Mouse (Mus musculus) MEL (cell line): ENCODE data around the gene Rps16.

Experiments
- CTCF ChIP-seq, 3 experiments: IDR thresholded peaks in 2 of 3; conservative IDR thresholded peaks in 1 of 3; 2 replicates each; pipeline ENCODE4 v1.5.1; 2011 to 2012; ENCODE audit warnings: low read length in 3 of 3, low read depth in 2 of 3, mild to moderate bottlenecking in 2 of 3, improper control_type of control experiment in 1 of 3, inconsistent platforms in 1 of 3, mixed read lengths in 1 of 3, moderate library complexity in 1 of 3; ENCODE audit not compliant: control insufficient read depth in 1 of 3, insufficient read depth in 1 of 3, poor library complexity in 1 of 3, severe bottlenecking in 1 of 3
- EP300 ChIP-seq, 2 experiments: IDR thresholded peaks; 2 replicates each; pipeline ENCODE4 v1.6.1; 2011; ENCODE audit warnings: improper control_type of control experiment in 2 of 2, low read length in 2 of 2, low read depth in 1 of 2, mild to moderate bottlenecking in 1 of 2
- ETS1 ChIP-seq: IDR thresholded peaks from 2 replicates; pipeline ENCODE4 v1.6.1; 2012; ENCODE audit warnings: low read depth, mild to moderate bottlenecking, inconsistent platforms, low read length, improper control_type of control experiment, moderate library complexity
- GATA1 ChIP-seq: IDR thresholded peaks from 2 replicates; pipeline ENCODE4 v1.6.1; 2011; ENCODE audit warnings: low read depth, low read length, improper control_type of control experiment
- MYC ChIP-seq: IDR thresholded peaks from 2 replicates; pipeline ENCODE4 v1.6.1; 2011; ENCODE audit warnings: low read depth, mild to moderate bottlenecking, low read length, improper control_type of control experiment, moderate library complexity
- POLR2A ChIP-seq, 2 experiments: IDR thresholded peaks; 2 replicates each; pipeline ENCODE4 v1.6.1; 2011 to 2012; ENCODE audit warnings: low read length in 2 of 2, mild to moderate bottlenecking in 2 of 2, control low read depth in 1 of 2, improper control_type of control experiment in 1 of 2, low read depth in 1 of 2, moderate library complexity in 1 of 2; ENCODE audit not compliant: control insufficient read depth in 1 of 2, insufficient read depth in 1 of 2, poor library complexity in 1 of 2
- POLR2AphosphoS2 ChIP-seq: IDR thresholded peaks from 2 replicates; pipeline ENCODE4 v1.6.1; 2011; ENCODE audit warnings: low read length, improper control_type of control experiment
- RCOR1 ChIP-seq: IDR thresholded peaks from 2 replicates; pipeline ENCODE4 v1.6.1; 2012; ENCODE audit warnings: low read depth, mild to moderate bottlenecking, inconsistent platforms, low read length, improper control_type of control experiment
- TAL1 ChIP-seq: IDR thresholded peaks from 2 replicates; pipeline ENCODE4 v1.6.1; 2012; ENCODE audit warnings: mild to moderate bottlenecking, inconsistent platforms, low read length, moderate library complexity, mixed read lengths
- TCF12 ChIP-seq: IDR thresholded peaks from 2 replicates; pipeline ENCODE4 v1.6.1; 2014; ENCODE audit warnings: low read depth, mild to moderate bottlenecking, inconsistent platforms, low read length, improper control_type of control experiment, moderate library complexity
- USF1 ChIP-seq: IDR thresholded peaks from 2 replicates; pipeline ENCODE4 v1.6.1; 2014; ENCODE audit warnings: low read depth, mild to moderate bottlenecking, inconsistent platforms, low read length, improper control_type of control experiment, moderate library complexity
- USF2 ChIP-seq, 2 experiments: IDR thresholded peaks; 2 replicates each; pipeline ENCODE4 v1.6.1; 2011 to 2012; ENCODE audit warnings: improper control_type of control experiment in 2 of 2, low read length in 2 of 2, borderline replicate concordance in 1 of 2, inconsistent platforms in 1 of 2, low read depth in 1 of 2, mild to moderate bottlenecking in 1 of 2; ENCODE audit not compliant: insufficient read depth in 1 of 2

DNA sequence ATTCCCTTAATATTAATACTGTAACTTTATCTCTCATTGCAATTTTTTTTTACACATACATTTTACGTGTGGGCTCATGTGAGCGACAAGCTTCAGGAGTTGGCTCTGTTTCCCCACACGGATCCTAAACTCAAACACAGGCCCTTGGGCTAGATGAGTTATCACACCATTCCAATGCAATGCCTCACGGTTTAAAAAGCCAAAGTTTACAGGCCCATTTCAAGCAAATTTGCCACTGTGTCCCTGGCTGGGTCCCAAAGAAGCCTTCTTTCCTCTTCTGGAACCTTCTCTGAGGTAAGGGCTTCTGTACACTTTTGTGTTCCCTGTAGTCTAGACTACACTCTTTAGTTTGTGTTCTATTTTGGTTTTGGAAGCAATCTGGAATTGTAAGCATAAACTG, 15.9 kb upstream of the Rps16 start:
- no peak for TF ChIP-seq MYC
- no peak for TF ChIP-seq GATA1
- no peak for TF ChIP-seq ETS1
- no peak for TF ChIP-seq EP300 (IDR thresholded peaks at IDR 0.05; ENCODE audit: low read depth in 1 of 2, low read length in 2 of 2)
- no peak for TF ChIP-seq RCOR1
- no peak for TF ChIP-seq CTCF (IDR thresholded peaks at IDR 0.05 in 2 of 3, conservative IDR thresholded peaks at IDR 0.05 in 1 of 3; ENCODE audit: control insufficient read depth in 1 of 3, insufficient read depth in 1 of 3, low read depth in 2 of 3, low read length in 3 of 3, poor library complexity in 1 of 3, severe bottlenecking in 1 of 3)
- no peak for TF ChIP-seq TAL1
- no peak for TF ChIP-seq USF1
- TF ChIP-seq POLR2A (IDR thresholded peaks at IDR 0.05; ENCODE audit: control insufficient read depth in 1 of 2, insufficient read depth in 1 of 2, low read depth in 1 of 2, low read length in 2 of 2, poor library complexity in 1 of 2) = no peak
- no peak for TF ChIP-seq POLR2AphosphoS2
- TF ChIP-seq USF2 (IDR thresholded peaks at IDR 0.05; ENCODE audit: borderline replicate concordance in 1 of 2, insufficient read depth in 1 of 2, low read depth in 1 of 2, low read length in 2 of 2) = no peak
- no peak for TF ChIP-seq TCF12
